Mouse (Mus musculus): ENCODE data around the gene D630036H23Rik. TPM values are rescaled to one million over a fixed set of nuclear protein-coding genes. Genes with fewer than 3 reads are reported as not detected.

The D630036H23Rik gene
- total RNA-seq, 4 experiments from 2014 or later, result 0.34 to 0.54 (median 0.52) TPM

Other genes with a start within 250 kb of the D630036H23Rik start
- 1 to 10 TPM; 4.0 to 6.6 (median 5.7) TPM for gene Ankmy2, start 225.1 kb downstream of the D630036H23Rik start, total RNA-seq (2022)
- 100 to 1,000 TPM in 3 of 4 experiments, 10 to 100 TPM in 1; 96.8 to 117 (median 106) TPM for gene Bzw2, start 224.1 kb downstream of the D630036H23Rik start, total RNA-seq (2022)
- not detected for gene Lrrc72, start 128.8 kb downstream of the D630036H23Rik start, total RNA-seq (2022)
- under 1 TPM in 3 of 4 experiments, not detected in 1; 0.16 to 0.22 (median 0.21) TPM for gene Sostdc1, start 68.0 kb downstream of the D630036H23Rik start, total RNA-seq (2022)
- 1 to 10 TPM; 2.7 to 3.5 (median 3.3) TPM for gene Ispd, start 731 bp downstream of the D630036H23Rik start, total RNA-seq (2022)